Mouse (Mus musculus): ENCODE results near the gene Wee2. TPM values are rescaled to one million over a fixed set of nuclear protein-coding genes. Genes with fewer than 3 reads are reported as not detected.
A peak's percentile ranks its signal among the peaks of the same experiment; 100 is the strongest.

The Wee2 gene
- polyA plus RNA-seq, 2 experiments = not detected

DNA sequence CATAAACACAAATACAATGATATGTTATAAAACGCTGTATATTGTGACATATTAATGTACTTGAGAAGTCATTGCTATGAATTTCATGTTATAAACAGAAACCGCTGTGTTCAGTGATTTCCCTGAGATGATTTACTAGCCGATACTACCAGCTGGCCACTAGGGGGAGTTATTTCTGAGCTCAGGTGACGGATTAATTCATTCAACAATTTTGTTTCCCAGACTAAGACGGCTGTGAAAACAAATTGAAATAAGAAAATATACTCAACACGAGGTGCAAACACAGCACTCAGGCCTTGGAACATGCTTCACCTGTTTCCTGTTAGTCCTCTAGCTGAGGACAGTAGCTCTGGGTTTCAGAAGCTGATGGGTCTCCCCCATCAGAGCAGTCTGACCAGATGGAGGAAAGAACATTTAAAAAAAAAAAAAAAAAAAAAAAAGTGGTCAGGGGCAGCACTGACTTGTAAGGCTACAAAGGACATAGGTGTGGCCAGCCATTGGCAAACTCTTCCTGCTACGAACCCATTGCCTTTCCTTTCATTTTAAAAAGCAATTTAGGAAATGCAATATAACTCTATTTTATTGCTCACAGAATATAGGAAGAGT, 15.7 kb downstream of the Wee2 start:
- DNase-seq (ENCODE audit: low read depth in 3 of 3, low spot score in 3 of 3) = no peak

DNA sequence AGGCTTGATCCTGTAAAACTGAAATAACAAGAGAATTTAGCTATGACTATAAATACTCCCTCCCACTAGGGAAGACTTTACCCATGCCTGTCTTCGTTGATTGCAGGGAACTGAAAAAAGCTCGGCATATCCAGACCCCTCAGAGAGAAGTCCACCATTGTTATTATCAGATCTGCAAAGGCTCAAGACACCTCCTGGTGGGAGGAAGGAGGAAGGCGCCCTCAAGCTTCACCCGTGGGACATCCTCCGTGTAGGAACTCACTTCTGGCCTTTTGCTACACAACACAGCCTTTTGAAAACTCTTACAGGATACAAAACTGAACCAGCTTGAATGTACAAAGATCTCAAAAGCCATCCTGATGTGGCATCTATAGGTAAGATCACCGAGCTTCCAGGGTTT, 26.8 kb downstream of the Wee2 start:
- Histone ChIP-seq H3K27me3 (ENCODE audit: control insufficient read depth, insufficient read depth, low read length) (no peaks in the 10 kb centered on the region), H3K4me1 (replicated peaks; ENCODE audit: control insufficient read depth in 2 of 2, insufficient read depth in 2 of 2, low read length in 1 of 2) (no peaks in the 10 kb centered on the region), H3K9me3 (ENCODE audit: control insufficient read depth, low read length) (no peaks in the 10 kb centered on the region), H3K9ac (replicated peaks) (no peak overlapping the region), H3K4me3 (ENCODE audit: insufficient read depth in 1 of 2, low read depth in 2 of 2, low read length in 2 of 2) (no peak overlapping the region), H3K27ac (no peak overlapping the region), H3K36me3 (replicated peaks; ENCODE audit: control insufficient read depth, insufficient read depth, low read depth) (no peaks in the 10 kb centered on the region), H3K4me2 (ENCODE audit: low read depth) (no peak overlapping the region)
- WGBS (ENCODE audit: insufficient replicate concordance) = 32% methylated on average over 6 of the region's 6 CpGs
- TF ChIP-seq CTCF (IDR thresholded peaks at IDR 0.05; ENCODE audit: low read depth) (peak; percentile 40), EP300 (IDR thresholded peaks at IDR 0.05; ENCODE audit: low read depth) (no peak)
- ATAC-seq (ENCODE audit: insufficient read depth) (no peak), DNase-seq (ENCODE audit: low read depth in 3 of 3, low spot score in 3 of 3) (no peak)

More for the DNA sequence above, 15.7 kb downstream of the Wee2 start:
- ATAC-seq (ENCODE audit: insufficient read depth) = no peak
- Histone ChIP-seq H3K9me3 (ENCODE audit: control insufficient read depth, low read length) (no peaks in the 10 kb centered on the region), H3K9ac (replicated peaks) (no peak overlapping the region), H3K4me3 (ENCODE audit: insufficient read depth in 1 of 2, low read depth in 2 of 2, low read length in 2 of 2) (no peak overlapping the region), H3K27me3 (ENCODE audit: control insufficient read depth, insufficient read depth, low read length) (no peaks in the 10 kb centered on the region), H3K4me1 (replicated peaks; ENCODE audit: control insufficient read depth in 2 of 2, insufficient read depth in 2 of 2, low read length in 1 of 2) (no peaks in the 10 kb centered on the region), H3K4me2 (ENCODE audit: low read depth) (no peak overlapping the region), H3K36me3 (replicated peaks; ENCODE audit: control insufficient read depth, insufficient read depth, low read depth) (no peaks in the 10 kb centered on the region), H3K27ac (no peak overlapping the region)
- 18% methylated on average over 7 of the region's 7 CpGs for WGBS (ENCODE audit: insufficient replicate concordance)
- TF ChIP-seq CTCF (IDR thresholded peaks at IDR 0.05; ENCODE audit: low read depth) = peak; percentile 65
- no peak for TF ChIP-seq EP300 (IDR thresholded peaks at IDR 0.05; ENCODE audit: low read depth)

DNA sequence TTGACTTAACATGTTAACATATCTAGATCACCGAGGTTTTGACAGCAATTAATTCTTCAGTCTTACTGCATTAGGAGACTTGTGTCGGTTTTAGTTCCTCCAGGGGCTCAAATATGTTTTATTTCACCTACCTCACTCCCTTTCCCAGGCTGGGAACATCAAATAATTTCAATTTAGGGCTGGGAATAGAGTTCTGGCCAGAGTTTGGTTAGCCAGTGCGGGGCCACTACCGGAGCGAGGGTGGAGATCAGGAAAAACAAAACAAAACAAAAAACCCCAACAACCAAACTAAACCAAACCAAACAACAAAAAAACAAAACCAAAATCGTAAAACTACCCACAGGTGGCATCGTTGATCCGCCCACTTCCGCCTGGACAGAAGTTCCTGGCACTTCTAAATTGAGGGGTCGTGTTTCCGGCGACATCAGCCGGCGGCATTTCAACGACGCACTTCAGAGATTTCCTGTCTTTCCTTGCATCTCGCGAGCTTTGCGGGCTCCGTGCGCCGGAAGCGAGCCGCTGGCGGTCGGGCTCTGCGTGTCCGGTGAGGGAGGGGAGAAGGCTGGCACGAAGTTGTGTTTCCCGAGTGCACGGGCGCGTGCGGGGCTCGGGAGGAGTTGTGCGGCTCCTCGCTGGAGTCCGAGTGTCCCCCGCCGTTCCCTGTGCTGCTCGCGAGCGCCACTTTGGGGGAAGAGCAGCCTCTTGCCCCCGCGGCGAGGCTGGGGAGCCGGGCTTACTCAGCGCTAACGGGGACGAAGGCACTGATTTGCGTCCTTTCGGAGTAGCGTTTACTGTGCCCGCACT, 32.2 kb downstream of the Wee2 start, which contains the start of gene Ssbp1:
TSS of gene Ssbp1 (plus strand) at position 437 of the 804 bp plus-strand sequence.
- peak within 1 kb of the TSS; percentile 77 for H3K4me2 ChIP-seq (ENCODE audit: low read depth)
- DNase-seq (ENCODE audit: low read depth in 3 of 3, low spot score in 3 of 3) = peak; percentile 88 to 89 (median 89)
- no peaks in the 10 kb centered on the region for H3K27me3 ChIP-seq (ENCODE audit: control insufficient read depth, insufficient read depth, low read length)
- peak; percentile 32 for TF ChIP-seq CTCF (IDR thresholded peaks at IDR 0.05; ENCODE audit: low read depth)
- peak; percentile 63; the same call in 1 of the 2 replicates for TF ChIP-seq EP300 (IDR thresholded peaks at IDR 0.05; ENCODE audit: low read depth)
- H3K9ac ChIP-seq (replicated peaks) = peak within 1 kb of the TSS; percentile 71
- H3K27ac ChIP-seq = no peak within 1 kb of the TSS
- H3K9me3 ChIP-seq (ENCODE audit: control insufficient read depth, low read length) = no peaks in the 10 kb centered on the region
- H3K4me1 ChIP-seq (replicated peaks; ENCODE audit: control insufficient read depth in 2 of 2, insufficient read depth in 2 of 2, low read length in 1 of 2) = peaks cover 3 to 4% of the 10 kb centered on the region in 2 experiments; a peak in 3 of 4 replicates
- ATAC-seq (ENCODE audit: insufficient read depth) = peak; percentile 94
- H3K36me3 ChIP-seq (replicated peaks; ENCODE audit: control insufficient read depth, insufficient read depth, low read depth) = peaks cover 14% of the 10 kb centered on the region
- peak within 1 kb of the TSS; percentile 63 to 90 for H3K4me3 ChIP-seq (ENCODE audit: insufficient read depth in 1 of 2, low read depth in 2 of 2, low read length in 2 of 2)
- WGBS (ENCODE audit: insufficient replicate concordance) = under 1% methylated on average over 54 of the region's 54 CpGs

DNA sequence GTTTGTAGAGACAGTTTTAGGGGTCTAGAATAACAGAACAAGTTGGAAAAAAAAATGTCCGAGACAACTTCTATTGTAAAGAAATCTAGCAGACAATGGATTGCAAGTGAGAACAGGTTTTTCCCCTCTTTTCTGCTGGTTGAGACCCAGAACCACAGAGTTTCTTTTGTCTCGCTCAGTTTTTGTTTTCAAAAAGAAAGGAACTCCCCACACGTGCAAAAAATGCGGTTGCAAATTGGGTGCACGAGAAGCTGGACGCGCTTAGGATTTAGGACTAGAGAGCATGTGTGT, 32.8 kb downstream of the Wee2 start:
- peak overlapping the region; percentile 77 for H3K4me2 ChIP-seq (ENCODE audit: low read depth)

DNA sequence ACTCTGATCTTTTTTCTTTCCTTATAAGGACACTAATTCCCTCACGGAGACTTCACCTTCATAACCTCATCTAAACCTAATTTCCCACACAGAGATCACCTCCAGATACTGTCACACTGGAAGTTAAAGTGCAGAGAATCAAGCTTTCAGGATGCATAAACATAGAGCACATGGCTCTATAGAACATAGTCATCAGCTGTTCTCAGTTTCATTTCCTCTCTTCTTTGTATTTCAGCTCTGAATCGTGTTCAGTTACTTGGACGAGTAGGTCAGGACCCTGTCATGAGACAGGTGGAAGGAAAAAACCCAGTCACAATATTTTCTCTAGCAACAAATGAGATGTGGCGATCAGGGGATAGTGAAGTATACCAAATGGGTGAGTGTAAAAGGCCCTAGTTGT, 37.2 kb downstream of the Wee2 start:
- no peaks in the 10 kb centered on the region for H3K27me3 ChIP-seq (ENCODE audit: control insufficient read depth, insufficient read depth, low read length)
- DNase-seq (ENCODE audit: low read depth in 3 of 3, low spot score in 3 of 3) (no peak), ATAC-seq (ENCODE audit: insufficient read depth) (no peak)
- no peak overlapping the region for H3K9ac ChIP-seq (replicated peaks)
- peaks cover 33% of the 10 kb centered on the region for H3K36me3 ChIP-seq (replicated peaks; ENCODE audit: control insufficient read depth, insufficient read depth, low read depth)
- H3K27ac ChIP-seq = no peak overlapping the region
- H3K4me3 ChIP-seq (ENCODE audit: insufficient read depth in 1 of 2, low read depth in 2 of 2, low read length in 2 of 2) = no peak overlapping the region
- 69% methylated on average over 4 of the region's 4 CpGs for WGBS (ENCODE audit: insufficient replicate concordance)
- H3K4me1 ChIP-seq (replicated peaks; ENCODE audit: control insufficient read depth in 2 of 2, insufficient read depth in 2 of 2, low read length in 1 of 2) = peaks cover 3 to 4% of the 10 kb centered on the region in 2 experiments; a peak in 3 of 4 replicates
- no peaks in the 10 kb centered on the region for H3K9me3 ChIP-seq (ENCODE audit: control insufficient read depth, low read length)
- no peak for TF ChIP-seq EP300 (IDR thresholded peaks at IDR 0.05; ENCODE audit: low read depth)
- TF ChIP-seq CTCF (IDR thresholded peaks at IDR 0.05; ENCODE audit: low read depth) = no peak
- no peak overlapping the region for H3K4me2 ChIP-seq (ENCODE audit: low read depth)

More for the DNA sequence above, 32.8 kb downstream of the Wee2 start:
- Histone ChIP-seq H3K27me3 (ENCODE audit: control insufficient read depth, insufficient read depth, low read length) (no peaks in the 10 kb centered on the region), H3K36me3 (replicated peaks; ENCODE audit: control insufficient read depth, insufficient read depth, low read depth) (peaks cover 16% of the 10 kb centered on the region), H3K9ac (replicated peaks) (peak overlapping the region; percentile 71), H3K4me1 (replicated peaks; ENCODE audit: control insufficient read depth in 2 of 2, insufficient read depth in 2 of 2, low read length in 1 of 2) (peaks cover 3 to 4% of the 10 kb centered on the region in 2 experiments; a peak in 3 of 4 replicates), H3K4me3 (ENCODE audit: insufficient read depth in 1 of 2, low read depth in 2 of 2, low read length in 2 of 2) (peak overlapping the region; percentile 63 to 90), H3K27ac (no peak overlapping the region), H3K9me3 (ENCODE audit: control insufficient read depth, low read length) (no peaks in the 10 kb centered on the region)
- DNase-seq (ENCODE audit: low read depth in 3 of 3, low spot score in 3 of 3) = no peak
- under 1% methylated on average over 7 of the region's 7 CpGs for whole genome bisulfite sequencing (ENCODE audit: insufficient replicate concordance)
- ATAC-seq (ENCODE audit: insufficient read depth) = no peak
- TF ChIP-seq CTCF (IDR thresholded peaks at IDR 0.05; ENCODE audit: low read depth) (no peak), EP300 (IDR thresholded peaks at IDR 0.05; ENCODE audit: low read depth) (no peak)

Data from liver, embryonic 14.5 days (tissue).